Mouse (Mus musculus): ENCODE measurements at regions not wholly inside any gene's neighbourhood (a gene's known extent, or its start where the extent isn't known, plus 50 kb on each side); places are given as distances from the start of the nearest gene placed in this dataset.
A peak's percentile ranks its signal among the peaks of the same experiment; 100 is the strongest.

- DNase-seq (ENCODE audit: low spot score in 2 of 2): peak in 1 of 2 experiments; percentile 46
These were observed 164.8 kb upstream of the Dpt start for GRCm38 (mm10) chr1:164631679-164632078.

GRCm38 (mm10) chr1:164628840-164629239, 167.6 kb upstream of the Dpt start:
- no peak for DNase-seq (ENCODE audit: low spot score in 2 of 2)

DNA sequence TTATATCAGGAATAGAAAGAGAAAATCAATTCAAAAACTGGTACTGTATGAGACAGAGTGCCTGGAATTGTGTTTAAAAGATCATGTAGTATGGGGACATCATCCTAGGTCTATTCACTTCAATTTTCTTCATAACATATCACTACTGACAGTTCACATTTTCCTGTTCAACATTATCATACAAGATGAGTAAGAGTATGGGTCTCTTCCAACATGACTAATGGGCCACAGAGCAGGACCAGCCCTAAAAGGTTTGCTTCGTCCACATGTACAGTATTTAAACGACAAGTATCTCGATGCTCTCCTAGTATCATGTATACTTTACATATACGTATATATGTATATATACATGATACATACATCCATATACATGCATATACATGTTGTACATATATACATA, 164.8 kb upstream of the Atp1b1 start:
- DNase-seq (ENCODE audit: low spot score in 2 of 2): no peak

GRCm38 (mm10) chr1:164622417-164622816, 164.3 kb upstream of the Atp1b1 start:
- DNase-seq (ENCODE audit: low spot score in 2 of 2): no peak

DNA sequence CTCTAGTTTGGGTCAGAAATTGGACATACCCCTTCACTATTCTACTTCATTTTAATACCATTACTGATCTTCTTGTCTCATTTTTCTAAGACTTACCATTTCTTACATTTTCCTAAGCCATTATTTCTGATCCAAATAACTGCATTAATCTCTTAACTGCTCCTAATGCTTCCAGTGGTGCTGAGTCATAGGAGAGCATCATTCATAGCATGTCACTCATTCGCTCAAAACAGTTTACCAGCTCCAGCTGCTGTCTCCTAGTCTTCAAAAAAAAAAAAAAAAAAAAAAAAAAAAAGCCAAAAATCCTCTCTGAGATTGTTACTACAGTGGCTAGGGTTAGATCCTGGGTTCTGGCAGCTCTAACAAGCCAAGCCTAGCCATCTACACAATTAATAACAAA, 162.0 kb upstream of the Atp1b1 start:
- no peak for DNase-seq (ENCODE audit: low spot score in 2 of 2)

GRCm38 (mm10) chr1:164617871-164618270, 159.7 kb upstream of the Atp1b1 start:
- DNase-seq (ENCODE audit: low spot score in 2 of 2): no peak

DNA sequence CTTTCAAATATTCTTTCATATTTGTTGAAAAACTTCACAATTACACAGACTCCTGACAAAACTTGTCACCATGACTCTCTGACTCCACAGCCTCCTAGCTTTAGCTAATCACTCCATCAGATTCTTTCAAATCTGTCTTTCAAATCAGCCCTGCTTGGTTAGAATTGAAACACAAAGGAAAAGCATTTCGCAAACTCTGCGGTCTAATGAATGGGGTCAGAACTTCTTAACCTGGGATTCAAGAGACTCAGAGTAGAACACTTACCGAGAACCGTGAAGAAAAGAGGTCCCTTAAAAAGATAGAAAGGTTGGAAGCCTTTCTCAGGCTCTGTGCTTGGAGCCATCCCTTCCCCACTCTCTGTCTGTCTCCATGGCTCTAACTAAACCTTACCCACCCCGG, 148.9 kb upstream of the Atp1b1 start:
- DNase-seq (ENCODE audit: low spot score in 2 of 2): no peak

DNA sequence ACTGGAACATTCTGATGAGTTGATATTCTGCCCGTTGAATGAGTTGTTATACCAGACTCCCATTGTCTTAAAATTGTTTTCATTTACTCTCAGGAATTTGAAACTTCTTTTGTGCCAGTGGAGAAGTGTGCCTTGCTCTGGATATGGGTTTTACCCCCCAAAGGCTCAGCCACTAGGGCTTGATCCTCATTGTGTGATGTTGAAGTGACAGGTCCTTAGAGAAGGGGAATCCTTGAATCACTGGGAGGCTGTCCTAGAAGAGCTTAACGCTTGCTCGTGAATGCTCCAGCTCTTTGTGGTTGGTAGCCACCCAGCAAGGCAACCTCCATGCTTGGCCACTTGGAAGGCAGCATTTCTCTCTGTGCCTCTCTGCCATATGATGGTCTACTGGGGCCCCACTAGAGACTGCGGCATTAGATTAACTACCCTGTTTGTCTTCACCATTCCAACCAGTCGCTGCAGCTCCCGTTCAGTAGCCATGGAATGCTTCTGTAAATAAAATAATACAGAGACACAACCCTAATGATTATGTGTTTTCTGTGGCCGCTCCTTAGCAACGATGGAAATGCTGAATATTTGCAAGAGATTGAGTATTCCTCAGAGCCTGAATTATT, 148.1 kb upstream of the Atp1b1 start:
- peak in 1 of 2 experiments; percentile 44 for DNase-seq (ENCODE audit: low spot score in 2 of 2)

DNA sequence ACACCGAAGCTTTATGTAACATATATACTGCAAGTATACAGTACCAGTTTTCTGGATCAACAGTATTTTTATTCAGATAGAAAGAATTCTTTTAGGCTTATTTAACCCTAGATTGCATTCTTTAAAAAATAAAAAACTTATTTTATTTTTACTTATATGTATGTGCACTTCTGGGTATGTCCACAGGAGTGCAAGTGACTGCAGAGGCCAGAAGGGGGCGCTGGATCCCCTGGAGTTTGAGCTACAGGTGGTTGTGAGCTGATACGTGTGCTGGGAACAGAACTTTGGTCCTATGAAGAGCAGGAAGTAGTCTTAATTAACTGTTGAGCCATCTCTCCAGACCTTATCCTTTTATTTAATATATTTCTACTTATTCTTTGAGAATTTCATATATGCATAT, 145.3 kb upstream of the Atp1b1 start:
- DNase-seq (ENCODE audit: low spot score in 2 of 2): no peak

DNA sequence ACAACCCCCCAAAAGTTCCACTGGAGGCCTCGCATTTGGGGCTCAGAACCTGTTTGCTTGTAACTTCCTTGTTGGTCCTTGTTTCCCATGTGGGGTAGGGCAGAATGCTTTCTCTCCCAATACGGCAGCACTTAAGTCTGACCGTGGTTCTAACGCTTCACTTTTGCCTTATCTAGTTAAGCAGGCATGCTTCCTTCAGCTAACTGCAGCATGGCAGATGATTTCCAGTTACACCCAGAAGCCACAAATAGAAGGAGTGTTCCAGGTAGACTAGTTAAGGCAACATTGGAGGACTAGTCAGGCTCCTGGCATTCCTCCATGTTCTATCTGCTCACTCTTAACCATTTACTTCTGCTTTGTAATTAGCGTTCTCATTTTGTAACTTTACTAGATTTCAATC, 144.4 kb upstream of the Atp1b1 start:
- no peak for DNase-seq (ENCODE audit: low spot score in 2 of 2)

GRCm38 (mm10) chr1:164590205-164590613, 132.1 kb upstream of the Atp1b1 start:
- peak; percentile 71 to 87 for DNase-seq (ENCODE audit: low spot score in 2 of 2)

DNA sequence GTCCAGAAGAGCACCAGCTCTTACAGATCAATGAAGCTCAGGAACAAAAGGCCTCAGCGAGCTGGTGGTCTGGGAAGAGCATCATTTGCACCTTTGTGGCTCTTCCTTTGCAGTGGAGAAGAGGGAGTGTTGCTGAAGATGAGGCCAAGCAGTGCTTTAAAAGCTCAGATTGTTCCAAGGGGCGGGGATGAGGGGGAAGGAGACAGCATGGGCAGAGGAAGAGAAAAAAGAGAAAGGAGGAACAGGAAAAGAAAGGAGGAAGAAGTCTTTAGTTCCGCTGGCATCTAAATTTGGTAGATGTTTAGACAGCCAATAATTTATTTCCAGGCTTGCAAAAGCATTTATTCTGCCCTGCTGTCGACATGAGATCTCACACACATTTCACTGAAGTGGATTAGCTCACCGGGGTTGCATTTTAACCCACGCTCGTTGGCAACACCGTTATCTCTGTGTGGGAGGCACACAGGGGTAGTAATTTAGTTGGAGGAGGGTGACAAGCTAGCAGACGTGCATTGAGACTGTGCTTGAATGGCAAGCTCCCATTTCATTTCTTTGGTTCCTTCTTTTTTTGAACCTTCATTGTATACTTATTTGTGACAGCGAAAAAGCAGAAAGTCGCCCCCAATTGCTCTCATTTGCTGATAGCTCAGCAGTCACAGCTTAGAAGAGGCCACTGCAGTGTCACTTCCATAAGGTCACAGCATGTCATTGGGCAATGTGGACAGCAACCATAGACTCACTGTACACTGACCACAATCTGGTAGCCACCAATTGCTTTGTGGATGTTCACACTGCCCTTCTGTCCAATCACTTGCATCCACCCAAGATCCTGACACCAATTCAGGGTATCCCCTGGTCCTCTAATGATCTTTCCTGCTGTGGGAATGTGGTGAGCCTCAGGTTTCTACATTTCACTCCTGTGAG, 128.2 kb upstream of the Atp1b1 start:
- DNase-seq (ENCODE audit: low spot score in 2 of 2): peak; percentile 88 to 89

GRCm38 (mm10) chr1:164576856-164577489, 118.8 kb upstream of the Atp1b1 start:
- peak; percentile 72 to 88 for DNase-seq (ENCODE audit: low spot score in 2 of 2)

DNA sequence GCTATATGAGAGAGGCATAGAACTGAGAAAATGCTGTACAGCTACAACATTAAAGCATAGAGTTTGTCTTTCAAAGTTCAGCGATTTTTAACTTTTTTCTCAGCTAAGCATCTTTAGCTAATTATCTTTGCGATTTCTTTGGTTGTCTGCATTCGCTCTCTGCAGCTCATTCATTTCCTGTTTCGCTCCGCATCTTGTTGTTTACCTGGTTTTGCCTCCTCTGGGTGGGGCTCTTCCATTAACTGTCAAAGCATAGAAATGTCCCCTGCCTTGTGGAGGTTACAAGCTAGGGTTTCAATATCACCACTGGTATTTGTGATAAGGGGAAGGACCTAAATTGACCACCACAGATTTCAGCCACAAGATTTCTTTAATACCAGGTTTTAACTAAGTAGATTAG, 115.5 kb upstream of the Atp1b1 start:
- DNase-seq (ENCODE audit: low spot score in 2 of 2): no peak

GRCm38 (mm10) chr1:164572183-164572582, 114.0 kb upstream of the Atp1b1 start:
- DNase-seq (ENCODE audit: low spot score in 2 of 2): no peak

DNA sequence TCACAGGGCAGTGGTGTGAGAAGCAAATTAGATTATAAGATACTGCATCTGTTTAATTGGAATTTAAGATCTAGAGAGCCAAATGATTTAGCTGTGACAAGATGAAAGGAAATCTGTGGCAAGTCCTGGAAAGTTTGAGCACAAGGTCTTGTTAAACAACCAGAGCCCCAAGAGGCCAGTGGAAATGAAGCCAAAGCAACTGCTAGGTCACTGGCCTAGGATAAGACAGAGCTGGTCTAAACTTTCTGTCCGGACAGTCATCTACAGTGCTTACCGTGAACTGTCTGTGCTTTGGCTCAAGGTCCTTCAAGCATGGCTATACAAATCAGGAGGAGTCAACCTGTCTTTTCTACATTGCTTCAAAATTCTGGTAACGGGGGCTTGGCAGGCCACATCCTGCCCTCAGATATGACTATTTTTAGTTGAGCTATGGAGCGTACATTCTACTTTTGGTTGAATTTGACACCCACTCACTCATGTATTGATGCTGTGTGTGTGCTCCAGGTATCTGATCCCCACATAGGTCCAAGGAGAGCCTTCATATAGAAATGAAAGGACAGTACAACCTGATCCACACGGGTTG, 113.4 kb upstream of the Atp1b1 start:
- no peak for DNase-seq (ENCODE audit: low spot score in 2 of 2)

DNA sequence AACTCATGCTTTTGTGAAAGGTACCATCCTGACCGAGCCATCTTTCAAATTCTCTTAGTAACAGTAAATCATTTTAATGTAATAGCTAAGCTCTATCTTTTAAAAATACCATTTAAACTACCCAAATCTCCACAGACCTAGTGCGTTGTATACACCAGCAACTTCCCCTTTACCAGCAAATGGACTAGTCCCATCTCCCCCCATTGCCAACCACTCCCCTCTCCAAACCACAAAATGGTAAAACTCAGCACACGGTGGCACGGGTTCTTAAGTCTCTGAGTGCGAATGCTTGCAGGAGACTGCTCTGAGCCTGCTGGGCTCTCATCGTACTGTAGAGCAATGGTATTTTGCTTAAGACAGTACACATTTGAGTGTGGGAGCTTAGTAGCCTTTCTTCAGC, 106.7 kb upstream of the Atp1b1 start:
- DNase-seq (ENCODE audit: low spot score in 2 of 2): no peak

DNA sequence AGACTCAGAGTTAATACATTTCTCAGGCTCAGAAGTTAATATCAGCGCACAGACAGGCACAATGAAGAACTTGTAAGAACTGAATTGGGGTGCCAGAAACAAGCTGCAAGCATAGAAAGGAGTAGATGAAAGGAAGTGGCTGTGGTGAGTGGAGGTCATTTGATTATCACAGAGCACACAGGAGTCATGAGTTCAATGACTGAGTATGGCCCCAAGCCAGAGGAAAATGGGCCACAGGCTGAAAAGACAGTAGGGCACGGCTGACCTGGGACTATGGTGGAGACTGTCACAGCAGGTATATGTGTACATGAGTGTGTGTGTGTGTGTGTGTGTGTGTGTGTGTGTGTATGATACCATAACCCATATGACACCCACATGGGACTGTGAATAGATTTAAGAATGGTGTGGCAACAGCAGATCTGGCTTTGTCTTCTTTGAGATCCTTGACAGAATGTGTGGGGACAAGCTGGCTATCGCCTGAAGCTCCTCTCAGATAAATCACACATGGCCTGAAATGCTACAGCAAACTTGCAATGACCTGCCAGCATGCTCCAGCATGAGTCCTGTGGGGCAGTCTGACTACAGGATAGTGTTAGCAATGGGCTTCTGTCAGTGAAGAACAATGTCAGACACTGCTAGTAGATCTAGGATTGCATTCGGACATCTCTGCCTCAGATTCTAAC, 101.5 kb upstream of the Atp1b1 start:
- DNase-seq (ENCODE audit: low spot score in 2 of 2): no peak

GRCm38 (mm10) chr1:164552658-164553057, 94.5 kb upstream of the Atp1b1 start:
- no peak for DNase-seq (ENCODE audit: low spot score in 2 of 2)

- DNase-seq (ENCODE audit: low spot score in 2 of 2): no peak
These were observed 92.9 kb upstream of the Atp1b1 start for GRCm38 (mm10) chr1:164551019-164551418.

- peak in 1 of 2 experiments; percentile 13 for DNase-seq (ENCODE audit: low spot score in 2 of 2)
These were observed 92.4 kb upstream of the Atp1b1 start for GRCm38 (mm10) chr1:164550596-164550995.

All from layer of hippocampus, adult 18-20 months (tissue).